Mouse (Mus musculus) Patski (cell line): Measurements from ENCODE around the gene Gpr171. TPM values are rescaled to one million over a fixed set of nuclear protein-coding genes. Genes with fewer than 3 reads are reported as not detected.

Experiments used
- ATAC-seq: fragments of 100-300 bp; one replicate; pipeline ENCODE4 v1.8.0; 2021
- CTCF ChIA-PET: fragments of 350-600 bp; sonication (Branson Sonifier 250); formaldehyde crosslinking; loops from one replicate; lab custom pipeline; 2022; ENCODE audit warnings: inconsistent platforms; lab: Charles Lee
- POLR2A ChIA-PET: fragments of 350-600 bp; sonication (Branson Sonifier 250); formaldehyde crosslinking; loops from one replicate; lab custom pipeline; 2022; ENCODE audit warnings: antibody characterized with exemption, inconsistent platforms; lab: Charles Lee
- DNase-seq: peaks from one replicate; pipeline ENCODE4 v3.0.0-alpha.2; 2011; ENCODE audit warnings: low read depth, low spot score
- H3K27me3 ChIP-seq: fragments of 371-371 bp; one replicate; pipeline ENCODE4 v1.5.1; 2021
- CTCF ChIP-seq: fragments of 100-300 bp; IDR thresholded peaks from one replicate; pipeline ENCODE4 v1.5.1; 2021
- in situ Hi-C: fragments of 300-500 bp; cut with MboI; formaldehyde crosslinking; loops from 3 replicates; pipeline ENCODE4 v1.11.1; 2018; ENCODE audit warnings: low pct_unique_long_range_greater_than_20kb, mixed read lengths
- polyA plus RNA-seq: library from polyadenylated mRNA; unstranded; gene quantifications from one replicate; pipeline ENCODE4 v1.2.3, GENCODE M21; 2021

The Gpr171 gene
- polyA plus RNA-seq, 1 experiment from 2014 or later, result not detected

DNA sequence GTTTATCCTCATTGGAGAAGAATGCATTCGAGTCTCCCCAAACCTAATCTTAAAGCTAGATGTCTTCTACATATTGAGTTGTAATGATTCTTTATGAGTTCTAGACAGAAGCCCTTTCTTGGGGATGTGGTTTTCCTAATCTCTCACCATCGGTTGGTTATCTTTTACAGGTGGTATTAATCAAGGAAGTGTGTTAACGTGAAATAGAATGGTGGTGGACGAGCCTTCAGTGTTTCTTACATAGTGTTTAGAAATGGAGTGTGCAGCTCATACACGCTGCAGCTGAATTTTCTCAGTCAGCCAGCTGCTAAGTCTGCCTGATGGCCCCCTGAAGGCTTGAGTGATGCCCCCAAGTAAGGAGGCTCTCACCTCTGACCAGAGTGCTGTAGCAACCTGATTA, 39.5 kb downstream of the Gpr171 start:
- in situ Hi-C loops, result no loop called here
- TF ChIP-seq CTCF, result no peak
- no peaks in the 10 kb centered on the region for H3K27me3 ChIP-seq
- CTCF ChIA-PET, result interaction anchor here (10.5 kb wide), 1 partner anchor 81 kb away, joined by 123 read pairs; no protein-coding TSS in a partner anchor
- POLR2A ChIA-PET, result no interaction called here
- DNase-seq (no peak), ATAC-seq (no peak)

DNA sequence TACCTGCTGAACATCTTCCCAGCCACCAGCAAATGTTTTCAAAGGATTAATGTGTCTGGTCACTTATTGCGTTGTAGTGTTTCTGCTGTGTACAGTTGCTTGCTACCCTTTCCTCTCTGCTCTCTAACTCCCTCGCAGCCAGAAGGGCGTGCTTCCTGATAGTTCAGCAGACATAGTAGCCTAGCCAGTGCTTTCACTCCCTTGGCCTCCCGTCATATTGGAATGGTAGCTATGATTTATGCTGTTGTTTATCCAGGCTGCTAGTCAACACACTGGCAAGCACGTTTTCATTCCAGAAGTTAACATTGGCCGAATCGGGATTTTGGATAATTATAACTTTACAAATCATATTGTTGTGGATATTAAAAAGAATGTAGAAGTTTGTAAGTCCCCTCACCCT, 41.5 kb downstream of the Gpr171 start:
- ATAC-seq (no peak), DNase-seq (no peak)
- no peaks in the 10 kb centered on the region for H3K27me3 ChIP-seq
- ChIA-PET CTCF (interaction anchor here (1.1 to 10.5 kb wide), 16 partner anchors 8 to 274 kb away, joined by 3 to 123 read pairs (median 6); partner anchors contain the start of gene Med12l), POLR2A (interaction anchor here (0.8 kb wide), 1 partner anchor 55 kb away, joined by 3 read pairs; the partner anchor contains the start of gene Med12l)
- in situ Hi-C loops, result no loop called here
- TF ChIP-seq CTCF, result no peak

DNA sequence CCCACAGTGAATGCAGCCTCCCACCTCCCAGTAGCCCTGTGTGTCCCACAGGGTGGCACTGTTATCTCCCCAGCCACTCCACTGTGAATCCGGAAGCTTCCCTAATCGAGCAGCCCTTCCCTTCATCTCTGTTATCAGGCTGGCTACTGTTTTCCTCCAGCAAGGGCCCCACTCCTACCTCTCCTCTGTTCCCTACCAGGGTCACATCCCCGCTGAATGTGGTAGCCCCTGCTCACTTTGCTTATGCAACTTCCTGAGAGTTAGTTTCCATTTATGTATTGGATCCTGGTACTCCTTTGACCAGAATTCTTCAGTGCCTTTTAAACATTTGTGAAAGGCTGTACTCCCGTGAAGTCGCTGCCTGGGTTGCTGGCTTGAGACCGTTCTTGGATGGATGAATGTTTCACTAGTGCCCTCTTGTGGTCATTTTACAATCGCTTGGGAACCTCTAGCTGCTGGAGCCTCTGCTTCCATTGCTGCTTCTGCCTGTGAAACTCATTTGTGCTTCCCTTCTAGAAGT, 42.5 kb downstream of the Gpr171 start:
- CTCF ChIA-PET, result interaction anchor here (0.7 to 10.5 kb wide), 23 partner anchors 9 to 215 kb away, joined by 3 to 123 read pairs (median 5); partner anchors contain the start of gene Clrn1
- POLR2A ChIA-PET, result no interaction called here

DNA sequence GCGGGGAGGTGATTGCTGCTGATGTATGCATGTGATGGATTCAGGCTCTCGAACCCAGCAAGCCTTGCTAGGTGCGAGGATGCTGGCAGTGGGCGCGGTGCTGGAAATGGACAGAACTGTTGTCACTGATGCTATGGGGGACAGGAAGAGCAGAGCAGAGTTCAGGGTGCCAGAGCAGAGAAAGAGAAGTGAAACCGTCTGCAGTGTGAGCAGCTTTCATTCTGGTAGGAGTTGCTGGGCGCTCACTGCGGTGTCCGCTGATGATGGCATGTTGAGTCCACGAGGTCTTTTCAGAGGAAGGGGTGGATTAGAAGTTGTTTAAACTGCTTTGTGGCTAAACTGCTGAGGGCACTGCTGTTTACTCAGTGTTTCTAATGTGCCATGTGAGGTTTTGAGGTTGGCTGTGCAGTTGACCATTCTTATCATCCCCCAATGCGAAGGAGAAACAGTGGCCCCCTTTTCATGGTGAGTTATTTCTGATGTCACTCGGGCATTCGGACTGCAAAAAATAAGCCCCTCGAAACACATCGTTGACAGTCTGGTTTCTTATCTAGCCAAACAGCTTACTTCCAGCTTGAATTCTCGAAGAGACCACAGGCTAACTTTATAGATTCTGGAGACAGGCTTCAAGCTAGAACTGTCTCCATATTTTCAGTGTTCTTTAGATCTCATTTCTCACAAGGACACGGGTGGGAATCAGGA, 46.6 kb downstream of the Gpr171 start:
- ATAC-seq (no peak), DNase-seq (no peak)
- in situ Hi-C loops, result loop anchor here (5.0 to 10.0 kb wide), 3 partner anchors 73 to 400 kb away; no protein-coding TSS in a partner anchor
- TF ChIP-seq CTCF, result no peak
- CTCF ChIA-PET, result interaction anchor here (1.1 to 10.5 kb wide), 2 partner anchors 39 to 74 kb away, joined by 3 to 123 read pairs; no protein-coding TSS in a partner anchor
- POLR2A ChIA-PET, result no interaction called here
- no peaks in the 10 kb centered on the region for H3K27me3 ChIP-seq

More for the DNA sequence above, 42.5 kb downstream of the Gpr171 start:
- ATAC-seq (peak; percentile 93), DNase-seq (peak; percentile 53)
- in situ Hi-C loops, result loop anchor here (5.0 to 10.0 kb wide), 3 partner anchors 77 to 404 kb away; no protein-coding TSS in a partner anchor
- peak; percentile 93 for TF ChIP-seq CTCF
- H3K27me3 ChIP-seq, result no peaks in the 10 kb centered on the region

Other genes with a start within 250 kb of the Gpr171 start
- gene Clrn1, start 216.5 kb downstream of the Gpr171 start, polyA plus RNA-seq, result not detected
- gene Med12l, start 96.0 kb downstream of the Gpr171 start, polyA plus RNA-seq, result 7.6 TPM
- gene P2ry14, start 51.8 kb upstream of the Gpr171 start, polyA plus RNA-seq, result 0.33 TPM
- not detected for gene Gpr87, start 93.3 kb upstream of the Gpr171 start, polyA plus RNA-seq
- not detected for gene P2ry13, start 109.1 kb upstream of the Gpr171 start, polyA plus RNA-seq
- not detected for gene P2ry12, start 161.1 kb upstream of the Gpr171 start, polyA plus RNA-seq
- gene Igsf10, start 242.6 kb upstream of the Gpr171 start, polyA plus RNA-seq, result 2.6 TPM